Mouse (Mus musculus) CH12.LX (cell line): ENCODE measurements around the gene Dop1a. TPM values are rescaled to one million over a fixed set of nuclear protein-coding genes. Genes with fewer than 3 reads are reported as not detected.
A peak's percentile ranks its signal among the peaks of the same experiment; 100 is the strongest.

ENCODE experiments used
- DNase-seq: peaks from one replicate; pipeline ENCODE4 v3.0.0-alpha.2; 2013; ENCODE audit errors: extremely low read depth
- H3K27ac ChIP-seq: 2 replicates; pipeline ENCODE4 v1.5.1; 2012; ENCODE audit warnings: low read depth, mild to moderate bottlenecking, control low read depth, moderate library complexity; ENCODE audit not compliant: insufficient read depth
- H3K27me3 ChIP-seq: replicated peaks from 2 replicates; pipeline ENCODE3; 2012; ENCODE audit warnings: inconsistent platforms
- H3K36me3 ChIP-seq, 2 experiments: replicated peaks in 1 of 2; 2 replicates each; pipeline versions ENCODE3 to v1.6.1; 2012; ENCODE audit warnings: inconsistent platforms in 1 of 2, low read length in 1 of 2, mild to moderate bottlenecking in 1 of 2, mixed read lengths in 1 of 2, moderate library complexity in 1 of 2; ENCODE audit not compliant: control insufficient read depth in 1 of 2, insufficient read depth in 1 of 2
- H3K4me1 ChIP-seq, 2 experiments: 2 replicates each; pipeline ENCODE4 v1.6.1; 2012; ENCODE audit warnings: inconsistent platforms in 1 of 2, moderate library complexity in 1 of 2; ENCODE audit not compliant: insufficient read depth in 2 of 2, control insufficient read depth in 1 of 2
- H3K4me2 ChIP-seq: 2 replicates; pipeline ENCODE4 v1.6.1; 2012; ENCODE audit warnings: low read depth, mild to moderate bottlenecking, control low read depth; ENCODE audit not compliant: poor library complexity, insufficient read depth, severe bottlenecking
- H3K4me3 ChIP-seq, 3 experiments: fragments of 150-350 bp in 1 of 3; sonication (generic) in 1 of 3; replicated peaks in 1 of 3; 2 replicates each; pipeline versions ENCODE3 to v1.5.1; 2011 to 2012; ENCODE audit warnings: low read depth in 2 of 3, low read length in 2 of 3, mild to moderate bottlenecking in 2 of 3, moderate library complexity in 2 of 3, control low read depth in 1 of 3, improper control_type of control experiment in 1 of 3, inconsistent platforms in 1 of 3, mixed read lengths in 1 of 3; ENCODE audit not compliant: poor library complexity in 1 of 3
- H3K79me2 ChIP-seq: replicated peaks from 2 replicates; pipeline ENCODE4 v1.6.1; 2012; ENCODE audit warnings: mild to moderate bottlenecking, moderate library complexity; ENCODE audit not compliant: control insufficient read depth, poor library complexity, insufficient read depth, severe bottlenecking; ENCODE audit errors: extremely low read depth
- H3K9ac ChIP-seq: 2 replicates; pipeline ENCODE4 v1.6.1; 2012; ENCODE audit warnings: low read depth, mild to moderate bottlenecking, control low read depth, moderate library complexity; ENCODE audit not compliant: insufficient read depth
- H3K9me3 ChIP-seq: replicated peaks from 2 replicates; pipeline ENCODE3; 2012; ENCODE audit warnings: low read length, inconsistent platforms, mixed read lengths
- CTCF ChIP-seq, 2 experiments: IDR thresholded peaks in 1 of 2; conservative IDR thresholded peaks in 1 of 2; 2 replicates each; pipeline ENCODE4 v1.5.1; 2011 to 2012; ENCODE audit warnings: low read depth in 2 of 2, low read length in 2 of 2, improper control_type of control experiment in 1 of 2, inconsistent platforms in 1 of 2, mild to moderate bottlenecking in 1 of 2, moderate library complexity in 1 of 2
- E2F4 ChIP-seq: IDR thresholded peaks from 2 replicates; pipeline ENCODE4 v1.6.1; 2011; ENCODE audit warnings: low read depth, low read length, improper control_type of control experiment; ENCODE audit not compliant: insufficient replicate concordance
- EP300 ChIP-seq: IDR thresholded peaks from 2 replicates; pipeline ENCODE4 v1.6.1; 2011; ENCODE audit warnings: low read length, improper control_type of control experiment
- ETS1 ChIP-seq: conservative IDR thresholded peaks from 2 replicates; pipeline ENCODE4 v1.6.1; 2012; ENCODE audit warnings: low read depth, mild to moderate bottlenecking, inconsistent platforms, low read length, improper control_type of control experiment, moderate library complexity
- MAX ChIP-seq: IDR thresholded peaks from 2 replicates; pipeline ENCODE4 v1.6.1; 2011; ENCODE audit warnings: low read length, improper control_type of control experiment
- POLR2AphosphoS2 ChIP-seq: IDR thresholded peaks from 2 replicates; pipeline ENCODE4 v1.6.1; 2011; ENCODE audit warnings: low read depth, low read length, improper control_type of control experiment
- RCOR1 ChIP-seq: conservative IDR thresholded peaks from 2 replicates; pipeline ENCODE4 v1.6.1; 2012; ENCODE audit warnings: low read depth, mild to moderate bottlenecking, inconsistent platforms, low read length, improper control_type of control experiment
- UBTF ChIP-seq: IDR thresholded peaks from 2 replicates; pipeline ENCODE4 v1.6.1; 2012; ENCODE audit warnings: low read depth, mild to moderate bottlenecking, inconsistent platforms, low read length, improper control_type of control experiment, moderate library complexity
- USF2 ChIP-seq: conservative IDR thresholded peaks from 2 replicates; pipeline ENCODE4 v1.6.1; 2011; ENCODE audit warnings: low read depth, low read length, improper control_type of control experiment
- ZC3H11A ChIP-seq: IDR thresholded peaks from 2 replicates; pipeline ENCODE4 v1.6.1; 2012; ENCODE audit warnings: low read depth, mild to moderate bottlenecking, inconsistent platforms, low read length, improper control_type of control experiment
- ZKSCAN1 ChIP-seq: IDR thresholded peaks from 2 replicates; pipeline ENCODE4 v1.6.1; 2012; ENCODE audit warnings: low read depth, inconsistent platforms, low read length, improper control_type of control experiment, borderline replicate concordance
- ZNF384 ChIP-seq: IDR thresholded peaks from 2 replicates; pipeline ENCODE4 v1.6.1; 2012; ENCODE audit warnings: low read depth, low read length, improper control_type of control experiment, inconsistent platforms
- dilution Hi-C: fragments of 300-500 bp; cut with MboI; formaldehyde crosslinking; loops from 2 replicates; pipeline ENCODE4 v1.14.3; 2020; ENCODE audit warnings: low sequenced_read_pairs; ENCODE audit not compliant: extremely low pct_unique_long_range_greater_than_20kb, extremely low pct_ligation_motif_present
- in situ Hi-C: fragments of 300-500 bp; cut with MboI; formaldehyde crosslinking; loops from 3 replicates; pipeline ENCODE4 v1.14.3; 2019; ENCODE audit warnings: low sequenced_read_pairs, low pct_ligation_motif_present, low pct_unique_long_range_greater_than_20kb, mixed read lengths
- polyA plus RNA-seq: library from polyadenylated mRNA; unstranded; fragments of >175 nt; gene quantifications from 2 replicates; pipeline ENCODE4 v1.2.1, GENCODE M21; 2012; ENCODE audit warnings: low read depth; ENCODE audit not compliant: insufficient read length
- total RNA-seq, 2 experiments: library from RNA; depleted of rRNA; stranded (reverse); fragments of 300-350 nt in 1 of 2; fragments of >200 nt in 1 of 2; gene quantifications; 2 replicates each; pipeline ENCODE4 v1.2.3; 2012 to 2014

The Dop1a gene
- total and polyA plus RNA-seq, 3 experiments, result 15.0 to 19.0 (median 16.1) TPM

GRCm38 (mm10) chr9:86514798-86515197, 47.8 kb downstream of the Dop1a start:
- Histone ChIP-seq H3K4me2 (no peak overlapping the region), H3K36me3 (peaks cover 43 to 68% of the 10 kb centered on the region in 2 experiments), H3K9me3 (no peaks in the 10 kb centered on the region), H3K9ac (no peak overlapping the region), H3K27ac (no peak overlapping the region), H3K27me3 (no peaks in the 10 kb centered on the region), H3K4me1 (no peaks in the 10 kb centered on the region; a peak in 1 of 4 replicates), H3K4me3 (no peak overlapping the region), H3K79me2 (no peaks in the 10 kb centered on the region)
- in situ Hi-C loops, result no loop called here
- dilution Hi-C loops, result no loop called here
- TF ChIP-seq USF2, result no peak
- no peak for DNase-seq

- Histone ChIP-seq H3K27me3 (no peaks in the 10 kb centered on the region), H3K4me2 (no peak overlapping the region), H3K79me2 (no peaks in the 10 kb centered on the region), H3K4me3 (no peak overlapping the region), H3K9ac (no peak overlapping the region), H3K4me1 (peaks cover 0 to 20% of the 10 kb centered on the region in 2 experiments; a peak in 2 of 4 replicates), H3K36me3 (peaks cover 28 to 67% of the 10 kb centered on the region in 2 experiments), H3K27ac (no peak overlapping the region), H3K9me3 (no peaks in the 10 kb centered on the region)
- TF ChIP-seq EP300, result no peak
- TF ChIP-seq E2F4, result no peak
- TF ChIP-seq ZNF384, result peak; percentile 81
- no peak for TF ChIP-seq POLR2AphosphoS2
- TF ChIP-seq UBTF, result no peak
- TF ChIP-seq ZKSCAN1, result no peak
- TF ChIP-seq CTCF (conservative IDR thresholded peaks at IDR 0.05 in 1 of 2, IDR thresholded peaks at IDR 0.05 in 1 of 2; ENCODE audit: low read depth in 2 of 2, low read length in 2 of 2), result 0 out of 4 replicates have a peak, but pooled peaks of 1 of the 2 experiments have one; percentile 5
- no peak for TF ChIP-seq MAX
- no peak; the same call in 1 of the 2 replicates for TF ChIP-seq ETS1
- TF ChIP-seq RCOR1, result no peak
- DNase-seq, result peak; percentile 33
- dilution Hi-C loops (no loop called here), in situ Hi-C loops (no loop called here)
Measured at GRCm38 (mm10) chr9:86522335-86522734, 55.4 kb downstream of the Dop1a start.

DNA sequence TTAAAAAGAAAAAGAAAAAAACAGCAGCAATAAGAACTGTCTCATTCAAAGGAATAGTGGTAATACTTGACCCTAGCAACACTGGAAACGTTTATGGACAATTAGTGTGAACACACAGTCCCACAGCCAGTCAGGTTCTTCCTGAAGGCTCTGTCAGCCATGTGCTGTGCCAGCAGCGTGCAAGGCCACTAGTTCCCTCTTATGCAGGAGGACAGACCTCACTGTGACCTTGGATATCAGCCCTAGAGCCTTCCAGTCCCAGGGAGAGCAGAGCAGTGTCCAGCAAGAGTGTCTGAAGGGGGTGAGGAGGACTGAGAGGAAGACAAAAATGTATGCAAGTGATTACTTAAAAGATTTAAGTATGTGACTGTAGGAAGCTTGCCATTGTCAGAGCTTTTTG, 58.6 kb downstream of the Dop1a start:
- no peaks in the 10 kb centered on the region for H3K9me3 ChIP-seq
- H3K9ac ChIP-seq, result no peak overlapping the region
- no peak overlapping the region for H3K4me3 ChIP-seq
- no peaks in the 10 kb centered on the region for H3K27me3 ChIP-seq
- in situ Hi-C loops, result no loop called here
- DNase-seq, result no peak
- peaks cover 0 to 20% of the 10 kb centered on the region in 2 experiments; a peak in 2 of 4 replicates for H3K4me1 ChIP-seq
- no peak overlapping the region for H3K4me2 ChIP-seq
- dilution Hi-C loops, result no loop called here
- no peaks in the 10 kb centered on the region for H3K79me2 ChIP-seq
- peaks cover 18 to 53% of the 10 kb centered on the region in 2 experiments for H3K36me3 ChIP-seq
- TF ChIP-seq ZC3H11A (no peak), ZNF384 (no peak)
- TF ChIP-seq, all 38 proteins: peak for 0
- no peak overlapping the region for H3K27ac ChIP-seq
